In the genomic region with DNA sequence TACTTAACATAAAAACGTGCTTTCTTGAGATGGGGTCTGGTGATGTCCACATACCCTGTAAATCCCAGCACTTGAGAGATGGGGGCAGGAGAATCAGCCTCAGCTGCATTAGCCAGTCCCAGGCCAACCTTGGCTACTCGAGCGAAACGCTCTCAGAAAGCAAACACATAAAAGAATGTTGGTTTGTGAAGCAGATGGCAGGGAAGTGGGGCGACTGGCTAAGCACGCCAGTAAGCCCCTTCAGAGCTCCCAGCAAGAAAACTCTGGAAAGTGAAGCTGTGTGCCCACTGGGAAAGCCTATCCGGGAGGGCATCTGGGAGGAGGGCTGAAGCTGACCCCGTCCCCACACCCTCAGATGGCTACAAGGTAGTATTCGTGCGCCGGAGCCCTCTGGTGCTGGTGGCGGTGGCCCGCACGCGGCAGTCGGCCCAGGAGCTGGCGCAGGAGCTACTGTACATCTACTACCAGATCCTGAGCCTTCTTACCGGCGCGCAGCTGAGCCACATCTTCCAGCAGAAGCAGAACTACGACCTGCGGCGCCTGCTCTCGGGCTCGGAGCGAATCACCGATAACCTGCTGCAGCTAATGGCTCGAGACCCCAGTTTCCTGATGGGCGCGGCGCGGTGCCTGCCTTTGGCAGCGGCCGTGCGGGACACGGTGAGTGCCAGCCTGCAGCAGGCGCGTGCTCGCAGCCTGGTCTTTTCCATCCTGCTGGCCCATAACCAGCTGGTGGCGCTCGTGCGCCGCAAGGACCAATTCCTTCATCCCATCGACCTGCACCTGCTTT, we compare ENCODE assay signal across 8 mouse cellular contexts. TPM values are rescaled to one million over a fixed set of nuclear protein-coding genes. Genes with fewer than 3 reads are reported as not detected.
DNase-seq lines count a peak whose midpoint lies in the region; ATAC-seq and TF ChIP-seq lines count a peak whose summit lies in the region.

No protein-coding gene starts in this region.

- peak; percentile 35 to 70 for ATAC-seq in hematopoietic stem cell, adult 5-6 weeks (replicated peaks in 1 of 2; ENCODE audit: insufficient read depth in 1 of 2, low FRiP score in 2 of 2, low TSS enrichment in 1 of 2, low read depth in 1 of 2, poor library complexity in 2 of 2, severe bottlenecking in 2 of 2)
- ATAC-seq in lung, embryonic 14.5 days (ENCODE audit: insufficient read depth), result peak; percentile 33; the same call in 1 of the 2 replicates
- no peak for ATAC-seq in megakaryocyte, adult 5-6 weeks (ENCODE audit: poor library complexity, severe bottlenecking)

- peak; percentile 76 for TF ChIP-seq CTCF in lung, embryonic 14.5 days (IDR thresholded peaks at IDR 0.05; ENCODE audit: low read depth)

- H3K27me3 ChIP-seq in embryonic facial prominence, embryonic 10.5 days (replicated peaks; ENCODE audit: low read depth, poor library complexity, severe bottlenecking), result peaks cover 54% of the 10 kb centered on the region
- peaks cover 10% of the 10 kb centered on the region; the same call in 1 of the 2 replicates for H3K27me3 ChIP-seq in lung, embryonic 14.5 days (ENCODE audit: insufficient read depth, low read length)

- peak overlapping the region; percentile 28; the same call in 1 of the 2 replicates for H3K9ac ChIP-seq in lung, embryonic 14.5 days

- peaks cover 19% of the 10 kb centered on the region for H3K36me3 ChIP-seq in embryonic facial prominence, embryonic 10.5 days (replicated peaks)
- H3K36me3 ChIP-seq in lung, embryonic 14.5 days (ENCODE audit: insufficient read depth), result 0 out of 2 replicates have a peak, but pooled peaks cover 3% of the 10 kb centered on the region

- DNase-seq in B cell, adult 2 months, result peak; percentile 62 to 64
- peak; percentile 70 for DNase-seq in adrenal gland, adult 2 months
- peak; percentile 84 for DNase-seq in embryonic facial prominence, embryonic 10.5 days (ENCODE audit: low spot score)
- peak; percentile 83 to 87 for DNase-seq in layer of hippocampus, postnatal 10 days (ENCODE audit: low spot score in 2 of 2)
- DNase-seq in lung, embryonic 14.5 days, result peak; percentile 85
- DNase-seq in retina, embryonic 14.5 days (ENCODE audit: low spot score), result peak; percentile 90

- peak overlapping the region; percentile 61 for H3K4me2 ChIP-seq in lung, embryonic 14.5 days

- H3K9me3 ChIP-seq in embryonic facial prominence, embryonic 10.5 days, result no peaks in the 10 kb centered on the region
- H3K9me3 ChIP-seq in lung, embryonic 14.5 days (ENCODE audit: low read depth, low read length), result no peaks in the 10 kb centered on the region

- peaks cover 27% of the 10 kb centered on the region for H3K4me1 ChIP-seq in embryonic facial prominence, embryonic 10.5 days
- peaks cover under 1% of the 10 kb centered on the region; the same call in 1 of the 2 replicates for H3K4me1 ChIP-seq in lung, embryonic 14.5 days (ENCODE audit: insufficient read depth)

- peak overlapping the region; percentile 10; the same call in 1 of the 2 replicates for H3K27ac ChIP-seq in embryonic facial prominence, embryonic 10.5 days (replicated peaks)
- H3K27ac ChIP-seq in lung, embryonic 14.5 days (ENCODE audit: low read depth), result no peak overlapping the region

- 3% methylated on average over 44 of the region's 44 CpGs for WGBS in embryonic facial prominence, embryonic 10.5 days
- 7% methylated on average over 44 of the region's 44 CpGs for WGBS in lung, embryonic 14.5 days

- peak overlapping the region; percentile 54 for H3K4me3 ChIP-seq in embryonic facial prominence, embryonic 10.5 days
- H3K4me3 ChIP-seq in lung, embryonic 14.5 days (ENCODE audit: low read depth, low read length), result peak overlapping the region; percentile 19

RNA-seq across cellular contexts. Expression of a gene that starts 5.6 kb away (rescaled TPM):
- total RNA-seq in adrenal gland, adult 2 months (2021), result 1 to 10 TPM; 7.4 to 8.1 TPM
- 34.0 and 41.0 TPM in 2 replicates for polyA plus RNA-seq in adrenal gland, adult 2 months (2012; rRNA removed)
- 0.65 and 1.1 TPM in 2 replicates for polyA plus RNA-seq in embryonic facial prominence, embryonic 10.5 days (2016; fragmentation: Nextera tagmentation; extraction: Ambion mirVana)
- 0.25 TPM in 1 of 2 replicates, not detected in the other for total RNA-seq in hematopoietic stem cell, adult 5-6 weeks (2017)
- 1 to 10 TPM; 4.2 to 7.2 TPM for total RNA-seq in layer of hippocampus, postnatal 10 days (2021)
- 1.7 and 2.2 TPM in 2 replicates for polyA plus RNA-seq in lung, embryonic 14.5 days (2014; fragmentation: Nextera tagmentation; extraction: Ambion mirVana)
- 0.52 and 0.94 TPM in 2 replicates for total RNA-seq in megakaryocyte, adult 5-6 weeks (2015)
- total RNA-seq in megakaryocyte, adult 5-6 weeks (2017), result 2.2 and 2.3 TPM in 2 replicates

RNA-seq across cellular contexts. Expression of a gene that starts 13.1 kb away (rescaled TPM):
- total RNA-seq in adrenal gland, adult 2 months (2021), result 10 to 100 TPM; 19.2 to 20.5 TPM
- polyA plus RNA-seq in adrenal gland, adult 2 months (2012; rRNA removed), result 41.3 and 42.9 TPM in 2 replicates
- polyA plus RNA-seq in embryonic facial prominence, embryonic 10.5 days (2016; fragmentation: Nextera tagmentation; extraction: Ambion mirVana), result 12.2 and 12.7 TPM in 2 replicates
- total RNA-seq in hematopoietic stem cell, adult 5-6 weeks (2017), result 11.5 and 12.3 TPM in 2 replicates
- total RNA-seq in layer of hippocampus, postnatal 10 days (2021), result 10 to 100 TPM; 15.4 TPM
- 11.9 and 13.0 TPM in 2 replicates for polyA plus RNA-seq in lung, embryonic 14.5 days (2014; fragmentation: Nextera tagmentation; extraction: Ambion mirVana)
- 6.2 and 7.6 TPM in 2 replicates for total RNA-seq in megakaryocyte, adult 5-6 weeks (2015)
- total RNA-seq in megakaryocyte, adult 5-6 weeks (2017), result 16.6 and 17.7 TPM in 2 replicates

RNA-seq across cellular contexts. Expression of a gene that starts 27.2 kb away (rescaled TPM):
- not detected for total RNA-seq in adrenal gland, adult 2 months (2021)
- polyA plus RNA-seq in adrenal gland, adult 2 months (2012; rRNA removed), result not detected in 2 replicates
- polyA plus RNA-seq in embryonic facial prominence, embryonic 10.5 days (2016; fragmentation: Nextera tagmentation; extraction: Ambion mirVana), result not detected in 2 replicates
- not detected in 2 replicates for total RNA-seq in hematopoietic stem cell, adult 5-6 weeks (2017)
- total RNA-seq in layer of hippocampus, postnatal 10 days (2021), result not detected
- polyA plus RNA-seq in lung, embryonic 14.5 days (2014; fragmentation: Nextera tagmentation; extraction: Ambion mirVana), result not detected in 2 replicates
- total RNA-seq in megakaryocyte, adult 5-6 weeks (2015), result not detected in 2 replicates
- total RNA-seq in megakaryocyte, adult 5-6 weeks (2017), result not detected in 2 replicates

RNA-seq across cellular contexts. Expression of a gene that starts 28.0 kb away (rescaled TPM):
- total RNA-seq in adrenal gland, adult 2 months (2021), result 10 to 100 TPM; 40.3 to 47.8 TPM
- 11.8 and 15.3 TPM in 2 replicates for polyA plus RNA-seq in adrenal gland, adult 2 months (2012; rRNA removed)
- polyA plus RNA-seq in embryonic facial prominence, embryonic 10.5 days (2016; fragmentation: Nextera tagmentation; extraction: Ambion mirVana), result 114 and 116 TPM in 2 replicates
- 165 and 170 TPM in 2 replicates for total RNA-seq in hematopoietic stem cell, adult 5-6 weeks (2017)
- total RNA-seq in layer of hippocampus, postnatal 10 days (2021), result 10 to 100 TPM; 59.4 to 68.4 TPM
- 73.2 and 74.4 TPM in 2 replicates for polyA plus RNA-seq in lung, embryonic 14.5 days (2014; fragmentation: Nextera tagmentation; extraction: Ambion mirVana)
- total RNA-seq in megakaryocyte, adult 5-6 weeks (2015), result 42.2 and 55.9 TPM in 2 replicates
- total RNA-seq in megakaryocyte, adult 5-6 weeks (2017), result 117 and 119 TPM in 2 replicates

RNA-seq across cellular contexts. Expression of a gene that starts 34.4 kb away (rescaled TPM):
- 1 to 10 TPM; 2.9 to 5.2 TPM for total RNA-seq in adrenal gland, adult 2 months (2021)
- 7.8 and 9.5 TPM in 2 replicates for polyA plus RNA-seq in adrenal gland, adult 2 months (2012; rRNA removed)
- polyA plus RNA-seq in embryonic facial prominence, embryonic 10.5 days (2016; fragmentation: Nextera tagmentation; extraction: Ambion mirVana), result 7.6 and 7.9 TPM in 2 replicates
- 0.25 and 0.38 TPM in 2 replicates for total RNA-seq in hematopoietic stem cell, adult 5-6 weeks (2017)
- 100 to 1,000 TPM; 441 to 473 TPM for total RNA-seq in layer of hippocampus, postnatal 10 days (2021)
- polyA plus RNA-seq in lung, embryonic 14.5 days (2014; fragmentation: Nextera tagmentation; extraction: Ambion mirVana), result 2.7 TPM in 2 replicates
- not detected in 2 replicates for total RNA-seq in megakaryocyte, adult 5-6 weeks (2015)
- total RNA-seq in megakaryocyte, adult 5-6 weeks (2017), result 0.04 TPM in 1 of 2 replicates, not detected in the other
